Mouse (Mus musculus) liver, embryonic 16.5 days (tissue): ENCODE data around the gene Tgfbi. TPM values are rescaled to one million over a fixed set of nuclear protein-coding genes. Genes with fewer than 3 reads are reported as not detected.
A peak's percentile ranks its signal among the peaks of the same experiment; 100 is the strongest.

Experiments used
- ATAC-seq: fragments of 200-750 bp; cut with Nextera tagmentation; 2 replicates; pipeline ENCODE4 v1.8.0; 2017; ENCODE audit warnings: low read depth, mild to moderate bottlenecking, moderate number of reproducible peaks, moderate library complexity
- H3K27ac ChIP-seq: fragments of 300-500 bp; sonication (generic); 2 replicates; pipeline ENCODE4 v1.5.1; 2014; ENCODE audit warnings: mild to moderate bottlenecking, low read length
- H3K27me3 ChIP-seq: fragments of 300-500 bp; sonication (generic); 2 replicates; pipeline ENCODE4 v1.6.1; 2014; ENCODE audit warnings: low read depth, low read length, mixed read lengths; ENCODE audit not compliant: control insufficient read depth, insufficient read depth
- H3K36me3 ChIP-seq: fragments of 300-500 bp; sonication (generic); 2 replicates; pipeline ENCODE4 v1.6.1; 2014; ENCODE audit warnings: mild to moderate bottlenecking; ENCODE audit not compliant: control insufficient read depth, insufficient read depth
- H3K4me1 ChIP-seq: fragments of 300-500 bp; sonication (generic); 2 replicates; pipeline ENCODE4 v1.6.1; 2014; ENCODE audit warnings: low read depth, low read length, mixed read lengths; ENCODE audit not compliant: control insufficient read depth
- H3K4me2 ChIP-seq: fragments of 300-500 bp; sonication (generic); 2 replicates; pipeline ENCODE4 v1.6.1; 2014; ENCODE audit warnings: low read depth, low read length, mixed read lengths
- H3K4me3 ChIP-seq: fragments of 300-500 bp; sonication (generic); 2 replicates; pipeline ENCODE4 v1.5.1; 2014; ENCODE audit warnings: low read depth, mild to moderate bottlenecking, low read length
- H3K9ac ChIP-seq: fragments of 300-500 bp; sonication (generic); 2 replicates; pipeline ENCODE4 v1.6.1; 2014; ENCODE audit warnings: low read depth, low read length
- H3K9me3 ChIP-seq: fragments of 300-500 bp; sonication (generic); replicated peaks from 2 replicates; pipeline ENCODE4 v1.6.1; 2016; ENCODE audit warnings: low read length; ENCODE audit not compliant: control insufficient read depth
- WGBS: fragments of 180-500 bp; shearing (Covaris S2); extraction: QIAGEN DNeasy Blood & Tissue Kit; methylation state at CpG from one replicate; pipeline ENCODE4 v1.1.7; 2014; ENCODE audit not compliant: insufficient replicate concordance; 5-methylcytosine and 5-hydroxymethylcytosine counted together
- polyA plus RNA-seq: library from polyadenylated mRNA; unstranded; fragments of >200 nt; fragmentation: Nextera tagmentation; extraction: Ambion mirVana; gene quantifications from 2 replicates; pipeline ENCODE4 v1.2.1, GENCODE M21; 2015

Tgfbi gene
- polyA plus RNA-seq, 1 experiment from 2014 or later: 10.9 TPM

- ATAC-seq: no peak
- H3K4me3 ChIP-seq: no peak overlapping the region
- no peaks in the 10 kb centered on the region; the same call in 1 of the 2 replicates for H3K4me1 ChIP-seq
- H3K27me3 ChIP-seq: peaks cover 9% of the 10 kb centered on the region
- no peak overlapping the region for H3K27ac ChIP-seq
- H3K36me3 ChIP-seq: no peaks in the 10 kb centered on the region
- 67% methylated on average over 11 of the region's 11 CpGs for WGBS
- H3K4me2 ChIP-seq: no peak overlapping the region
- H3K9me3 ChIP-seq: no peaks in the 10 kb centered on the region
- no peak overlapping the region for H3K9ac ChIP-seq
Measured at GRCm38 (mm10) chr13:56606724-56607123, 2.6 kb upstream of the Tgfbi start.

- Histone ChIP-seq H3K27me3 (peaks cover 9% of the 10 kb centered on the region), H3K9me3 (no peaks in the 10 kb centered on the region), H3K4me1 (peaks cover under 1% of the 10 kb centered on the region; the same call in 1 of the 2 replicates), H3K4me3 (no peak overlapping the region), H3K36me3 (no peaks in the 10 kb centered on the region), H3K9ac (no peak overlapping the region), H3K27ac (no peak overlapping the region), H3K4me2 (no peak overlapping the region)
- WGBS: 32% methylated on average over 7 of the region's 7 CpGs
- ATAC-seq: no peak
Measured at GRCm38 (mm10) chr13:56607225-56607624, 2.1 kb upstream of the Tgfbi start.

- ATAC-seq: no peak
- H3K27ac ChIP-seq: no peak overlapping the region
- no peak overlapping the region for H3K4me3 ChIP-seq
- no peak overlapping the region for H3K9ac ChIP-seq
- 56% methylated on average over 4 of the region's 4 CpGs for WGBS
- H3K4me2 ChIP-seq: no peak overlapping the region
- no peaks in the 10 kb centered on the region for H3K9me3 ChIP-seq
- peaks cover 9% of the 10 kb centered on the region for H3K27me3 ChIP-seq
- peaks cover 4% of the 10 kb centered on the region for H3K4me1 ChIP-seq
- H3K36me3 ChIP-seq: no peaks in the 10 kb centered on the region
Measured at GRCm38 (mm10) chr13:56607846-56608245, 1.5 kb upstream of the Tgfbi start.

GRCm38 (mm10) chr13:56611129-56611528, 1.8 kb downstream of the Tgfbi start:
- H3K36me3 ChIP-seq: no peaks in the 10 kb centered on the region
- no peak overlapping the region for H3K4me3 ChIP-seq
- no peak overlapping the region for H3K4me2 ChIP-seq
- ATAC-seq: no peak
- H3K4me1 ChIP-seq: peaks cover 6% of the 10 kb centered on the region
- H3K9me3 ChIP-seq: no peaks in the 10 kb centered on the region
- no peak overlapping the region for H3K9ac ChIP-seq
- 18% methylated on average over 4 of the region's 4 CpGs for WGBS
- H3K27me3 ChIP-seq: peaks cover 9% of the 10 kb centered on the region
- H3K27ac ChIP-seq: no peak overlapping the region

- no peak overlapping the region for H3K9ac ChIP-seq
- peaks cover 7% of the 10 kb centered on the region for H3K4me1 ChIP-seq
- peak; percentile 22; the same call in 1 of the 2 replicates for ATAC-seq
- H3K27ac ChIP-seq: no peak overlapping the region
- 19% methylated on average over 3 of the region's 3 CpGs for WGBS
- H3K27me3 ChIP-seq: peaks cover 9% of the 10 kb centered on the region
- H3K9me3 ChIP-seq: no peaks in the 10 kb centered on the region
- no peak overlapping the region for H3K4me3 ChIP-seq
- no peak overlapping the region for H3K4me2 ChIP-seq
- no peaks in the 10 kb centered on the region for H3K36me3 ChIP-seq
Measured at GRCm38 (mm10) chr13:56611741-56612140, 2.4 kb downstream of the Tgfbi start.

- Histone ChIP-seq H3K36me3 (no peaks in the 10 kb centered on the region), H3K9me3 (no peaks in the 10 kb centered on the region), H3K27ac (no peak overlapping the region), H3K9ac (no peak overlapping the region), H3K27me3 (peaks cover 9% of the 10 kb centered on the region), H3K4me3 (no peak overlapping the region), H3K4me1 (peaks cover 7% of the 10 kb centered on the region), H3K4me2 (no peak overlapping the region)
- 34% methylated on average over 10 of the region's 10 CpGs for WGBS
- no peak for ATAC-seq
Measured at GRCm38 (mm10) chr13:56612331-56612730, 3.0 kb downstream of the Tgfbi start.

GRCm38 (mm10) chr13:56613366-56613998, 4.2 kb downstream of the Tgfbi start:
- H3K9me3 ChIP-seq: no peaks in the 10 kb centered on the region
- ATAC-seq: peak; percentile 41
- peaks cover 3% of the 10 kb centered on the region for H3K27me3 ChIP-seq
- H3K27ac ChIP-seq: peak overlapping the region; percentile 37
- H3K4me2 ChIP-seq: no peak overlapping the region
- H3K4me1 ChIP-seq: peaks cover 7% of the 10 kb centered on the region
- 22% methylated on average over 9 of the region's 9 CpGs for WGBS
- H3K9ac ChIP-seq: no peak overlapping the region
- no peak overlapping the region for H3K4me3 ChIP-seq
- H3K36me3 ChIP-seq: no peaks in the 10 kb centered on the region

GRCm38 (mm10) chr13:56614768-56615167, 5.4 kb downstream of the Tgfbi start:
- no peaks in the 10 kb centered on the region for H3K9me3 ChIP-seq
- H3K4me1 ChIP-seq: peaks cover 7% of the 10 kb centered on the region
- H3K36me3 ChIP-seq: no peaks in the 10 kb centered on the region
- H3K27ac ChIP-seq: no peak overlapping the region
- no peaks in the 10 kb centered on the region for H3K27me3 ChIP-seq
- no peak overlapping the region for H3K4me3 ChIP-seq
- no peak overlapping the region for H3K9ac ChIP-seq
- no peak for ATAC-seq
- H3K4me2 ChIP-seq: no peak overlapping the region
- 59% methylated on average over 3 of the region's 3 CpGs for WGBS

- H3K4me1 ChIP-seq: peaks cover 7% of the 10 kb centered on the region
- no peaks in the 10 kb centered on the region for H3K9me3 ChIP-seq
- no peaks in the 10 kb centered on the region; the same call in 1 of the 2 replicates for H3K27me3 ChIP-seq
- H3K9ac ChIP-seq: no peak overlapping the region
- no peak overlapping the region for H3K4me2 ChIP-seq
- ATAC-seq: no peak
- H3K27ac ChIP-seq: no peak overlapping the region
- H3K36me3 ChIP-seq: no peaks in the 10 kb centered on the region
- no peak overlapping the region for H3K4me3 ChIP-seq
- WGBS: 42% methylated on average over 10 of the region's 10 CpGs
Measured at GRCm38 (mm10) chr13:56615223-56615622, 5.9 kb downstream of the Tgfbi start.
